Mouse (Mus musculus) mesoderm, embryonic 11.5 days (tissue): Measurements from ENCODE around the gene Ube2b.

Experiments used
- DNase-seq: peaks from one replicate; pipeline ENCODE4 v3.0.0-alpha.2; 2012; ENCODE audit warnings: low read depth, low spot score

Ube2b gene

DNA sequence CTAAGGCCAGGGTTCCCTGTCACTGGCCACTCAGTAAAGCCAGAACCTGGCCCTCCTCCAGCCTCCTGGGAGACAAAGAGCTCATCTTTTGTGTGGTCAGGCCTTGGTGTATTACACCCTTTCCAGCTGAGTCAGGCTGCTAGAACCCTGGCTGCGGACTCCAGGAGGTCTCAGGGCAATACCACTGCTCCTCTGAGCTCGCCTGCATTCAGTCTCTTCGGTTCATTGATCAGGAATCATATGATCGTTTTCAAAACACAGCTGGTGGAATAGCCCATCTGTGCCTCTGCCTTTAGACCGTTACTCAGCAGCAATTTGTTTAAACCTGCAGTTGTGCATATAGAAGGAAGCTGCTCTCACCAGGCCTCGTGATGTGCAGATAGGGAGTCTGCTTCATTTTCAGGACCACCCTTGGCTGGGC lies 63.2 kb downstream of the Ube2b start:
- no peak for DNase-seq

DNA sequence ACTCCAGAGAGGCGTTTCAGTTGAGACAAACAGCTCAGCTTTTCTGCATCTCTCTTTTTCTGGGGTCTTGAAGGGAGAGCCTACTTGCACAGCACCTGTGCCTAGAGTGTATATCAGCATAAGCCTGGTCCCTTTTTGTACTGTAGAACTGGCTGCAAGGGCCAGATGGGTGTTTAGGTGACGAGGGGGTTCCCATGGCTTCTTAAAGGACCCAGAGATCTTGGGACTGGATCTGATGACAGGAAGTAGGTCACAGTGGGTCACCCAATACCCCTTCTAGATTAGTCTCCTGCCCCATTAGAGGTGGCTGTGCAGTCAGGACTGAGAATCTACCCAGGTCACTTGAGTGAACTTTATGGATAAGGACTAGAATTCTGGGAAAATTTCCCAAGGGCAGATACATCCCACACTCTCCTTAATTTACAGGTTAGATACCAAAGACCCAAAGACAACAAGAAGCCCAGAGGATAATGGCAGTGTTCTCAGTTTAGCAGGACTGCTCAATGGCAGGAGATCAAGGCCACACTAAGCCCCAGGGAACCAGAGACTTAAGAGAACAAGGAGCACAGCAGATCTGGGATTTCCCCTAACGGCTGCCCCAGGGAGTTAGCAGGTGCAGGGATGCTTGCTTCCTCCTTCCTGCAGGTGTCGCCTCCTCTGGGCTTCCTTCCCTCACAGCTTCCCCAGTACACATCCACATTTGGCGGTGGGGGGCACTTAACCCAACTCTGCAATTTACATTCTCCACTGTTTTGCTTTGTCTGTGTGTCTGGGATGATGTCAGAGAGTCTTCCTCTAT lies 64.7 kb downstream of the Ube2b start:
- DNase-seq, result no peak
